Mouse (Mus musculus) heart, adult 2 months (tissue): ENCODE data around the gene Arhgef15. TPM values are rescaled to one million over a fixed set of nuclear protein-coding genes. Genes with fewer than 3 reads are reported as not detected.
"Not testable (repeated sequence)": the region's sequence is repeated elsewhere in the genome, so short reads cannot be mapped to it uniquely, and the experiment has no call there.

Source experiments
- DNase-seq, 2 experiments: peaks; one replicate each; pipeline ENCODE4 v3.0.0; 2021
- H3K27ac ChIP-seq: fragments of 200-600 bp; 2 replicates; pipeline ENCODE4 v1.8.1; 2022
- H3K27me3 ChIP-seq: fragments of 200-500 bp; 2 replicates; pipeline ENCODE4 v1.6.1; 2012; ENCODE audit warnings: mild to moderate bottlenecking, low read length, inconsistent platforms, mixed read lengths; ENCODE audit not compliant: control insufficient read depth, insufficient read depth
- H3K36me3 ChIP-seq: fragments of 200-500 bp; 2 replicates; pipeline ENCODE4 v1.6.1; 2012; ENCODE audit warnings: low read length, inconsistent platforms; ENCODE audit not compliant: control insufficient read depth, insufficient read depth
- H3K4me1 ChIP-seq: fragments of 200-500 bp; 2 replicates; pipeline ENCODE4 v1.6.1; 2011; ENCODE audit warnings: low read length; ENCODE audit not compliant: control insufficient read depth, insufficient read depth
- H3K4me3 ChIP-seq: fragments of 200-600 bp; 2 replicates; pipeline ENCODE4 v1.8.1; 2022
- H3K79me2 ChIP-seq: fragments of 200-500 bp; replicated peaks from 2 replicates; pipeline ENCODE4 v1.6.1; 2012; ENCODE audit warnings: mild to moderate bottlenecking, inconsistent platforms, low read length, moderate library complexity, mixed read lengths; ENCODE audit not compliant: control insufficient read depth, insufficient read depth
- H3K9ac ChIP-seq: fragments of 200-500 bp; 2 replicates; pipeline ENCODE4 v1.6.1; 2012; ENCODE audit warnings: low read depth, mild to moderate bottlenecking, control low read depth, inconsistent platforms, low read length, mixed read lengths
- CTCF ChIP-seq: fragments of 200-600 bp; IDR thresholded peaks from 2 replicates; pipeline ENCODE4 v1.8.1; 2022; ENCODE audit warnings: antibody characterized with exemption, mild to moderate bottlenecking, moderate library complexity
- EP300 ChIP-seq: fragments of 200-500 bp; IDR thresholded peaks from 2 replicates; pipeline ENCODE4 v1.6.1; 2011; ENCODE audit warnings: low read depth, low read length, control low read depth; ENCODE audit not compliant: insufficient read depth
- POLR2A ChIP-seq: fragments of 200-500 bp; IDR thresholded peaks from 2 replicates; pipeline ENCODE4 v1.6.1; 2011; ENCODE audit warnings: mild to moderate bottlenecking, low read depth, low read length, control low read depth; ENCODE audit not compliant: insufficient read depth
- WGBS: fragments of 180-500 bp; shearing (Covaris S2); methylation state at CpG from one replicate; pipeline ENCODE4 v1.1.7; 2018; 5-methylcytosine and 5-hydroxymethylcytosine counted together
- intact Hi-C: fragments of 180-260 bp; cut with DNase I; formaldehyde crosslinking; loops from one replicate; pipeline ENCODE4 v1.15.1; 2025
- polyA plus RNA-seq: library from polyadenylated mRNA; depleted of rRNA; stranded (reverse); fragments of >200 nt; gene quantifications from 2 replicates; pipeline ENCODE4 v1.2.3, GENCODE M21; 2012
- total RNA-seq, 2 experiments: library from RNA; stranded (reverse); gene quantifications; 2 replicates each; pipeline ENCODE4 v1.2.3; 2021

The Arhgef15 gene
- total and polyA plus RNA-seq, 3 experiments = 27.8 to 77.3 (median 28.5) TPM

DNA sequence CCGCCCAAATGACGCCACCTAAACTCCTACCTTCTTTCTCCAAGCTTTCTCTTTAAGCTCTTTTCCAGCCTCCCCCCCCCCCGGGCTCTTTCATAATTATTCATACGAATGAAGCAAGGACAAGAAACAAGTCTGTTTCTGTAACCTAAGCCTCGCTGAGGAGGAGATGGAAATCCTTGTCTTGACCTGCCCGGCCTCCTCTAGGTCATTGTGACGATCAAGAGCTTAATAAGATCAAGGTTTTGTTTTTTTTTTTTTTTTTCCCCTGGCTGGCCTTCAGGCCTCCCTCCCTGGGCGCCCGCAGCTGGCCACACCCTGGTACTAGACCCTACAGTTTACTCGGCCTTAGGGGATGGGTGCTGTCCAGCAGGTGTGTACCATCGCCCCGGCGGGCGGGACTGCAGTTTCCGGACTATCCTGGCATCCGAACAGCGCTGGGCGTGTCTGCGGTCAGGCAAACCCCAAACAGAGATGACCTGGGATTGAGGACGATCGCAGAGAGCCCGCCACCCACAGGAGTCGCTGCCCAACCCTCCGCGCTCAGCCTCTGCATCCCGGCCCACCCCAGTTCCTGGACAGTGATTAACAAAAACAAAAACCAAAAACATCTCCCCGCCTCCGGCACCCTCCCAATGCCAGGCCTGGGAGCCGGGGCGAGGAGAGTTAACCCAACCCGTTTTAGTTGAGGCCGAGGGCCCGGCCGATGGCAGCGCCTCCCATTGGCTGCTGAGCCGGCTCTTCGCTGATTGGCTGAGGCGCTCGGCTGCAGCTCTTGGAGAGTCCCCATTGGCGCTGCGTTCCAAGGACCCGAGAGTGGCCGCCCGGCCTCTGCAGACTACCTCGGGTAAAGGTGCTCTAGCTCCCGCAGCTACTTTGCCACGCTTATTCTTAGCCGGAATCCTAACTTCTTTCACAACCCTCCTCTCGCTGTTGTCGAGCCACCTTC is 10.3 kb upstream of the Arhgef15 start, which contains the start of gene Slc25a35:
Slc25a35 (plus strand) TSS at position 795 of the 946 bp plus-strand sequence.
- Histone ChIP-seq H3K36me3 (no peaks in the 10 kb centered on the region), H3K4me1 (peaks cover 4% of the 10 kb centered on the region), H3K27ac (peak within 1 kb of the TSS; percentile 80), H3K9ac (peak within 1 kb of the TSS; percentile 64), H3K27me3 (no peaks in the 10 kb centered on the region), H3K79me2 (no peaks in the 10 kb centered on the region), H3K4me3 (peak within 1 kb of the TSS; percentile 59)
- TF ChIP-seq EP300 = no peak
- peak; percentile 60; the same call in 1 of the 2 replicates for TF ChIP-seq POLR2A
- TF ChIP-seq CTCF = peak; percentile 50
- WGBS = under 1% methylated on average over 50 of the region's 50 CpGs
- peak; percentile 91 to 95 for DNase-seq
- intact Hi-C loops = loop anchor here (2.0 to 5.0 kb wide), 3 partner anchors 15 to 155 kb away; partner anchors contain the start of genes 9130213A22Rik and Hes7

DNA sequence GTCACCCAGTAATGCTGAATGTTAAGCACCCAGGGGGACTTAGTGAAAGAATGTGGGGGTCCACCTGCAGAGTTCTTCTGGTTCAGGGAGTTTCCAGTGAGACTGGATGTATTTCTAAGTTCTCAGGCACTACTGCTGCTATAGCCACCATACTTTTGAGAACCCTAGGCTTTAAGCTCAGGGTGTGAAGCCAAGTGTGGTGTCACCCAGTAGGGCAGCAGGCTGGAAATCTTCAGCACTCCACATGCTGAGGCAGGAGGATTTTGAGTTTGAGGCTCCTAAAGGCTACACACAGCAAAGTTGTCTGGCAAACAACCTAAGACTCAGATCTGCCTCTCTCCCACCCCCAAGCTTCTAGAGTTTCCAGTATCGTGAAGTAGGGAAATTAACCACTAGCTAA is 9.3 kb upstream of the Arhgef15 start:
- intact Hi-C loops = loop anchor here (1.0 to 5.0 kb wide), 4 partner anchors 16 to 156 kb away; partner anchors contain the start of genes 9130213A22Rik and Hes7
- no peak overlapping the region for H3K4me3 ChIP-seq
- no peaks in the 10 kb centered on the region for H3K27me3 ChIP-seq
- no peak for TF ChIP-seq POLR2A
- no peak for TF ChIP-seq EP300
- TF ChIP-seq CTCF = no peak
- H3K79me2 ChIP-seq = no peaks in the 10 kb centered on the region
- no peaks in the 10 kb centered on the region for H3K36me3 ChIP-seq
- H3K27ac ChIP-seq = peak overlapping the region; percentile 41
- peaks cover 5% of the 10 kb centered on the region for H3K4me1 ChIP-seq
- WGBS = 38% methylated on average over 1 of the region's 1 CpGs
- DNase-seq = no peak
- H3K9ac ChIP-seq = no peak overlapping the region

DNA sequence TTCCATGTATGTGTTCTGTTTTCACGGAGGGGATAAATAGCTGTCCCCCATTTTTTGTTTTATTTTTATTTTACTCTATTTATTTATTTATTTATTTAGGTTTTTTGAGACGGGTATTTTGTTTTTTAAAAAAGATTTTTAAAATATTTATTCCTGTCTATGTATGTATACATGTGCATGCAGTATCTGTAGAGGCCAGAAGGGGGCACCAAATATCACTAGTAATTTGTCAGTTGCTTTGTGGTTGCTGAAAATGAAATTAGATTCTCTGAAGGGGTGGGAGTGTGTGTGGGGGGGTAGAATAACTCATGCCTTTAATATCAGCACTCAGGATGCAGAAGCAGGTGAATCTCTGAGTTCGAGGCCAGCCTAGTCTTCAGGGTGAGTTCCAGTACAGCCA is 8.6 kb upstream of the Arhgef15 start:
- Histone ChIP-seq H3K9ac (no peak overlapping the region), H3K4me1 (peaks cover 5% of the 10 kb centered on the region), H3K36me3 (no peaks in the 10 kb centered on the region), H3K4me3 (no peak overlapping the region), H3K27me3 (no peaks in the 10 kb centered on the region), H3K27ac (peak overlapping the region; percentile 41; the same call in 1 of the 2 replicates), H3K79me2 (no peaks in the 10 kb centered on the region)
- TF ChIP-seq EP300 (no peak), CTCF (peak; percentile 79), POLR2A (no peak)
- 28% methylated on average over 3 of the region's 3 CpGs for WGBS
- peak; percentile 46 to 55 for DNase-seq
- intact Hi-C loops = loop anchor here (1.0 to 5.0 kb wide), 4 partner anchors 17 to 156 kb away; partner anchors contain the start of genes 9130213A22Rik and Hes7

DNA sequence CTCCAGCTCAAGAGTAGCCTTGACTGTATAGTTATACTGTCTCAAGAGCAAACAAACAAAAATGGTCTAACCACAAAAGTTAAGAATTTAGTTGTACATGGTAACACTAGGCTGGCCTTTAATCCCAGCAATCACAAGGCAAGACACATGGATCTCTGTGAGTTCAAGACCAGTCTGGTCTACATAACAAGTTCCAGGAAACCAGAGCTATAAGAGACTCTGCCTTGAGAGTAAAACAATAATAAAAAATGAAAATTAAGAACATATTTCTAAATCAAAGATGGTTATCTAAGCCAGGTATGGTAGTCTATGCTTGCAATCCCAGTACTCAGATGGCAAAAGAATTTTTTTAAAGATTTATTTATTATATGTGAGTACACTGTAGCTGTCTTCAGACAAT is 7.8 kb upstream of the Arhgef15 start:
- intact Hi-C loops = loop anchor here (5.0 kb wide), 2 partner anchors 72 to 157 kb away; partner anchors contain the start of genes 9130213A22Rik and Hes7

DNA sequence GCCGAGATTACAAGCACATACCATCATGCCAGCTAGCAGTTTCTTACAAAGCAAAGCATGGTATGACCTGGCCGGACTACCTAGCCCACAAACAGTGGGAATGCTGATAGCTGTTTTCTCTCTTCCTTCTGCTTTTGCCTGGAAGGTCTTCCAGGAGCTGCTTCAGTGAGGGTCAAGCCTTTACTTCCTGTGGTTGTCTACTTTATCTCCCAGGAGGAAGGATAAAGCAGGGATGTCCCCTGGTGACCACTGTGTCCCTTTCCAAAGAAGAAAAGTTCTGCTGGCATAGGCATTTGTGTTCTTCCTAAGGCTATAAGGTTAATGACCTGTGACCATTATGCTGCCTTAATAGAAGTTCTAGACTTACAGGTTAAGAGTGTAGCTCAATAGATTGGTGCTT is 6.1 kb upstream of the Arhgef15 start:
- no peak for TF ChIP-seq CTCF
- TF ChIP-seq POLR2A = no peak
- no peak for TF ChIP-seq EP300
- no peak for DNase-seq
- Histone ChIP-seq H3K36me3 (no peaks in the 10 kb centered on the region), H3K27ac (no peak overlapping the region), H3K4me1 (peaks cover 4% of the 10 kb centered on the region), H3K79me2 (no peaks in the 10 kb centered on the region), H3K4me3 (no peak overlapping the region), H3K9ac (no peak overlapping the region), H3K27me3 (no peaks in the 10 kb centered on the region)
- WGBS = 55% methylated on average over 2 of the region's 2 CpGs
- intact Hi-C loops = no loop called here

More for the DNA sequence above, 7.8 kb upstream of the Arhgef15 start:
- Histone ChIP-seq H3K27me3 (no peaks in the 10 kb centered on the region), H3K4me3 (no peak overlapping the region), H3K79me2 (no peaks in the 10 kb centered on the region), H3K9ac (no peak overlapping the region), H3K27ac (no peak overlapping the region), H3K4me1 (peaks cover 5% of the 10 kb centered on the region), H3K36me3 (no peaks in the 10 kb centered on the region)
- no peak for DNase-seq
- TF ChIP-seq EP300 = no peak
- no peak for TF ChIP-seq CTCF
- TF ChIP-seq POLR2A = no peak

DNA sequence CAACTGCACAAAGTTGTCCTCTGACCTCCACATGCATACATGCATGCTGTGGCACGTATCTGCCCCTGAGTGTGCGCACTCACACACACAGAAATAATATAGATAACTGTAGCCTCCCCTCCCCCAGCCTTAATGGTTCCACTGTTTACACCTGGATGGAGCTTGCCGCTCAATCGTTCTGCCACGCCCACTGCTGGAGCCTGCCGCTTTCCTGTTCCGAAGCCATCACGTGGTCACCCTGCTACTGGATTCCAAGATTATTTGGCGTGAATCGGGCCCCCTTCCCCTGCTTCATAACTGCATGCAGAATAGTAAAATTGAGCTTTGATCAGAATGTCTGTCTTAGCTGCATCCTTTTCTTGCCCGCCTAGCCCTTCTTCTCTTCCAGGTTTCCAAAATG is 4.9 kb upstream of the Arhgef15 start:
- intact Hi-C loops, H3K79me2 ChIP-seq, H3K27ac ChIP-seq, H3K4me1 ChIP-seq, H3K27me3 ChIP-seq, H3K4me3 ChIP-seq, H3K36me3 ChIP-seq, H3K9ac ChIP-seq, DNase-seq: not testable (repeated sequence)
- WGBS = 22% methylated on average over 11 of the region's 11 CpGs
